Mouse (Mus musculus): ENCODE results near the gene Ankrd55.

The Ankrd55 gene

GRCm38 (mm10) chr13:112375766-112376165 lies 87.5 kb downstream of the Ankrd55 start:
- peak; percentile 40 for DNase-seq (ENCODE audit: low read depth, low spot score)

GRCm38 (mm10) chr13:112378782-112379305 lies 90.6 kb downstream of the Ankrd55 start:
- DNase-seq (ENCODE audit: low read depth, low spot score): no peak

- DNase-seq (ENCODE audit: low read depth, low spot score): no peak
Observed at GRCm38 (mm10) chr13:112381476-112381875, 93.2 kb downstream of the Ankrd55 start.

- no peak for DNase-seq (ENCODE audit: low read depth, low spot score)
Observed at GRCm38 (mm10) chr13:112382457-112382856, 94.2 kb downstream of the Ankrd55 start.

- DNase-seq (ENCODE audit: low read depth, low spot score): peak; percentile 7
Observed at GRCm38 (mm10) chr13:112382956-112383355, 94.7 kb downstream of the Ankrd55 start.

GRCm38 (mm10) chr13:112383941-112384659 lies 95.8 kb downstream of the Ankrd55 start:
- DNase-seq (ENCODE audit: low read depth, low spot score): no peak

GRCm38 (mm10) chr13:112385040-112385439 lies 96.8 kb downstream of the Ankrd55 start:
- DNase-seq (ENCODE audit: low read depth, low spot score): no peak

GRCm38 (mm10) chr13:112386494-112387075 lies 98.3 kb downstream of the Ankrd55 start:
- no peak for DNase-seq (ENCODE audit: low read depth, low spot score)

GRCm38 (mm10) chr13:112387279-112387678 lies 99.0 kb downstream of the Ankrd55 start:
- DNase-seq (ENCODE audit: low read depth, low spot score): no peak

- DNase-seq (ENCODE audit: low read depth, low spot score): no peak
Observed at GRCm38 (mm10) chr13:112388176-112388575, 99.9 kb downstream of the Ankrd55 start.

GRCm38 (mm10) chr13:112390206-112390605 lies 102.0 kb downstream of the Ankrd55 start:
- no peak for DNase-seq (ENCODE audit: low read depth, low spot score)

GRCm38 (mm10) chr13:112391354-112391753 lies 103.1 kb downstream of the Ankrd55 start:
- no peak for DNase-seq (ENCODE audit: low read depth, low spot score)

GRCm38 (mm10) chr13:112393356-112393755 lies 105.1 kb downstream of the Ankrd55 start:
- DNase-seq (ENCODE audit: low read depth, low spot score): no peak

GRCm38 (mm10) chr13:112394271-112394670 lies 106.0 kb downstream of the Ankrd55 start:
- no peak for DNase-seq (ENCODE audit: low read depth, low spot score)

GRCm38 (mm10) chr13:112404723-112405122 lies 116.5 kb downstream of the Ankrd55 start:
- no peak for DNase-seq (ENCODE audit: low read depth, low spot score)

GRCm38 (mm10) chr13:112405184-112405583 lies 116.9 kb downstream of the Ankrd55 start:
- DNase-seq (ENCODE audit: low read depth, low spot score): no peak

GRCm38 (mm10) chr13:112406618-112407017 lies 118.4 kb downstream of the Ankrd55 start:
- no peak for DNase-seq (ENCODE audit: low read depth, low spot score)

- no peak for DNase-seq (ENCODE audit: low read depth, low spot score)
Observed at GRCm38 (mm10) chr13:112407181-112407700, 119.0 kb downstream of the Ankrd55 start.

GRCm38 (mm10) chr13:112407776-112408490 lies 119.7 kb downstream of the Ankrd55 start:
- no peak for DNase-seq (ENCODE audit: low read depth, low spot score)

- DNase-seq (ENCODE audit: low read depth, low spot score): no peak
Observed at GRCm38 (mm10) chr13:112408701-112409100, 120.5 kb downstream of the Ankrd55 start.

- no peak for DNase-seq (ENCODE audit: low read depth, low spot score)
Observed at GRCm38 (mm10) chr13:112409331-112409730, 121.1 kb downstream of the Ankrd55 start.

GRCm38 (mm10) chr13:112409851-112410250 lies 121.6 kb downstream of the Ankrd55 start:
- no peak for DNase-seq (ENCODE audit: low read depth, low spot score)

Measured in brain, adult 2 months (tissue).